Comparison of ENCODE assay signal across 29 mouse cellular contexts in the genomic region with DNA sequence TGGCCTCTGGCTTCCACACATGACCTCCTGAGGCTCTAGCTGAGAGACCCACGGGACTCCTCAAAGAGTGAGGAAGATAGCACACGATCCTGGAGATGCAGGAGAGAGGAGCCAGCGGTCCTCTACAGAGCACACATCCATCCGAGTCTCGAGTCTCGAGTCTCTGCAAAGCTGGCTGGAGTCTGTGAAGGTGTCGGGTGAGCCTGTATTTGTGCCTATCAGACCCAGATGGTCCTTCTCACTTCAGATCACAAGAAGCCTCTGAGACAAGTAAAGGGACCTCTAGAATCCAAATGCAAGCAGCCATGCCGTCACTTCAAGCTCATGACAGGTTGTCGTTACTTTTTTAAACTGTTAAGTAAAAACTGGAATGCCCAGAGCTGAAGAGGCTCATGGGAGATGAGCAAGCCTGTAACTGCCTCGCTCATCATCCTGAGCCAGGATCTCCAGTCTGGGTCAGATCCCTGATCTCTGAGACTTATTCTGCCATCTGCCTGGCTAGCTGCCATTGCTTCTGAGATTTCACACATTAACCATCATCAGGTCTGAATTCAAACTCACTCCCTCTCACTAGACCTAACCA. TPM values are rescaled to one million over a fixed set of nuclear protein-coding genes. Genes with fewer than 3 reads are reported as not detected.
"Had no signal": no experiment of that assay in that cellular context is flagged by ENCODE, and none has a peak within 500 bp of the region (broad histone marks: within the 10 kb centered on the region; RNA-seq: fewer than 3 reads in every experiment).

No protein-coding gene starts in this region.

- DNase-seq: layer of hippocampus, postnatal 36 days; left cerebral cortex, postnatal 4 days; liver; liver, embryonic 13.5 days; liver, postnatal 0 days; lung, adult 18-20 months; lung, postnatal 14 days; lung, postnatal 4 days; midbrain, embryonic 14.5 days had no signal

- H3K4me3 ChIP-seq: left cerebral cortex, adult 2 months; limb, embryonic 10.5 days; limb, embryonic 12.5 days; limb, embryonic 13.5 days; limb, embryonic 15.5 days; liver, embryonic 12.5 days; liver, embryonic 13.5 days; liver, embryonic 15.5 days; megakaryocyte, embryonic 14.5 days; midbrain, embryonic 10.5 days; midbrain, embryonic 12.5 days; midbrain, embryonic 13.5 days; midbrain, embryonic 15.5 days; myocyte; neural tube, embryonic 12.5 days; neural tube, embryonic 13.5 days had no signal

- H3K27ac ChIP-seq: left cerebral cortex, adult 2 months; limb, embryonic 10.5 days; limb, embryonic 12.5 days; limb, embryonic 13.5 days; limb, embryonic 15.5 days; liver, embryonic 12.5 days; liver, embryonic 13.5 days; liver, embryonic 14.5 days; liver, embryonic 15.5 days; macrophage; midbrain, embryonic 10.5 days; midbrain, embryonic 12.5 days; midbrain, embryonic 13.5 days; midbrain, embryonic 15.5 days; neural tube, embryonic 12.5 days; neural tube, embryonic 13.5 days had no signal

- H3K9ac ChIP-seq: limb, embryonic 12.5 days; limb, embryonic 13.5 days; limb, embryonic 15.5 days; liver, embryonic 12.5 days; liver, embryonic 13.5 days; liver, embryonic 14.5 days; liver, embryonic 15.5 days; liver, postnatal 0 days; midbrain, embryonic 12.5 days; midbrain, embryonic 13.5 days; midbrain, embryonic 15.5 days; neural tube, embryonic 12.5 days; neural tube, embryonic 13.5 days had no signal

- ATAC-seq: liver, embryonic 12.5 days; liver, postnatal 0 days; midbrain, embryonic 13.5 days; midbrain, embryonic 15.5 days; midbrain, embryonic 16.5 days had no signal

- H3K27me3 ChIP-seq: midbrain, embryonic 13.5 days; midbrain, embryonic 15.5 days; neural tube, embryonic 13.5 days had no signal

- H3K36me3 ChIP-seq: limb, embryonic 10.5 days; limb, embryonic 12.5 days; limb, embryonic 13.5 days; limb, embryonic 15.5 days; liver, embryonic 12.5 days; liver, embryonic 13.5 days; liver, embryonic 15.5 days; midbrain, embryonic 10.5 days; midbrain, embryonic 12.5 days; midbrain, embryonic 13.5 days; midbrain, embryonic 15.5 days; neural tube, embryonic 12.5 days; neural tube, embryonic 13.5 days had no signal

- H3K4me1 ChIP-seq: liver, embryonic 12.5 days; liver, embryonic 13.5 days; liver, embryonic 15.5 days; megakaryocyte, embryonic 14.5 days had no signal

- H3K9me3 ChIP-seq: limb, embryonic 10.5 days; limb, embryonic 12.5 days; limb, embryonic 13.5 days; limb, embryonic 15.5 days; liver, embryonic 12.5 days; liver, embryonic 13.5 days; liver, embryonic 15.5 days; megakaryocyte, embryonic 14.5 days; midbrain, embryonic 10.5 days; midbrain, embryonic 12.5 days; midbrain, embryonic 13.5 days; midbrain, embryonic 15.5 days; neural tube, embryonic 12.5 days; neural tube, embryonic 13.5 days had no signal

- H3K4me2 ChIP-seq: limb, embryonic 12.5 days; limb, embryonic 13.5 days; limb, embryonic 15.5 days; liver, embryonic 11.5 days; liver, embryonic 12.5 days; liver, embryonic 13.5 days; liver, embryonic 15.5 days; midbrain, embryonic 11.5 days; midbrain, embryonic 12.5 days; midbrain, embryonic 13.5 days; midbrain, embryonic 15.5 days; neural tube, embryonic 12.5 days; neural tube, embryonic 13.5 days had no signal

RNA-seq across cellular contexts. Expression of a gene that starts 24.8 kb away (rescaled TPM):
- polyA plus RNA-seq: liver, embryonic 12.5 days; myocyte had no signal
